Mouse (Mus musculus): ENCODE results near the gene Dync1li1.

DNA sequence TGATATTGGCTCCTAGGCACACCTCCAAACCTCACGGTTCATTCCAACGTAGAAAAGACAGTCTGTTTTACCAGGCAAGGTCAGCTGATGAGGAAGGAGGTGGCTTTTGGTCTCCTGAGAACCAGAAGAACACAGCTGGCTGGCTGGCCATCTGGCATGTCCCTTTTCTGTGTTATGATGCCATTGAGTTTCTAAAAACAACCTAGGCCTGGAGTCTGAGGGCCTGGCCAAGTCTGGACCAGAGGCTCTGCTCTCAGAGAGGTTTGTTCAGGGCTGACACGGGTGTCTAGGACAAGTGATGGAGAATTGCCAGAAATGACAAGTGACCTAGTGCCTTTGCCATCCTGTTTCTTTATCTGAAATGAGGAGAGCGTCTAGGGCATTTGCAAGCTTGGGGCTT is 20.5 kb upstream of the Dync1li1 start:
- TF ChIP-seq CTCF (IDR thresholded peaks at IDR 0.05; ENCODE audit: extremely low read depth, insufficient read length, insufficient replicate concordance, low read depth, low read length) (no peak), POLR2A (IDR thresholded peaks at IDR 0.05; ENCODE audit: low read depth, low read length) (no peak)
